Mouse (Mus musculus): ENCODE data around the gene Med6. TPM values are rescaled to one million over a fixed set of nuclear protein-coding genes. Genes with fewer than 3 reads are reported as not detected.

Gene Med6
- polyA plus RNA-seq, 2 experiments, result 27.2 to 38.7 TPM

- no peak overlapping the region for H3K27ac ChIP-seq
- TF ChIP-seq CTCF (IDR thresholded peaks at IDR 0.05; ENCODE audit: low read depth), result no peak
- WGBS (ENCODE audit: insufficient replicate concordance), result 73% methylated on average over 3 of the region's 3 CpGs
Observed at GRCm38 (mm10) chr12:81564173-81564572, 30.6 kb downstream of the Med6 start.

GRCm38 (mm10) chr12:81549286-81549685 lies 45.5 kb downstream of the Med6 start:
- H3K4me1 ChIP-seq (replicated peaks; ENCODE audit: control insufficient read depth in 2 of 2, insufficient read depth in 2 of 2, low read length in 1 of 2), result no peaks in the 10 kb centered on the region
- H3K4me3 ChIP-seq (ENCODE audit: insufficient read depth in 1 of 2, low read depth in 2 of 2, low read length in 2 of 2), result no peak overlapping the region
- 65% methylated on average over 3 of the region's 3 CpGs for WGBS (ENCODE audit: insufficient replicate concordance)
- H3K4me2 ChIP-seq (ENCODE audit: low read depth), result no peak overlapping the region
- DNase-seq (ENCODE audit: low read depth in 3 of 3, low spot score in 3 of 3) (no peak), ATAC-seq (ENCODE audit: insufficient read depth) (no peak)
- H3K9me3 ChIP-seq (ENCODE audit: control insufficient read depth, low read length), result no peaks in the 10 kb centered on the region
- no peaks in the 10 kb centered on the region for H3K36me3 ChIP-seq (replicated peaks; ENCODE audit: control insufficient read depth, insufficient read depth, low read depth)
- TF ChIP-seq CTCF (IDR thresholded peaks at IDR 0.05; ENCODE audit: low read depth) (no peak), EP300 (IDR thresholded peaks at IDR 0.05; ENCODE audit: low read depth) (no peak)
- H3K9ac ChIP-seq (replicated peaks), result no peak overlapping the region
- H3K27ac ChIP-seq, result no peak overlapping the region
- H3K27me3 ChIP-seq (ENCODE audit: control insufficient read depth, insufficient read depth, low read length), result no peaks in the 10 kb centered on the region

More at GRCm38 (mm10) chr12:81564173-81564572, 30.6 kb downstream of the Med6 start:
- no peak for ATAC-seq (ENCODE audit: insufficient read depth)
- no peak for DNase-seq (ENCODE audit: low read depth in 3 of 3, low spot score in 3 of 3)
- H3K9ac ChIP-seq (replicated peaks), result no peak overlapping the region
- no peaks in the 10 kb centered on the region for H3K9me3 ChIP-seq (ENCODE audit: control insufficient read depth, low read length)
- H3K27me3 ChIP-seq (ENCODE audit: control insufficient read depth, insufficient read depth, low read length), result no peaks in the 10 kb centered on the region
- H3K36me3 ChIP-seq (replicated peaks; ENCODE audit: control insufficient read depth, insufficient read depth, low read depth), result no peaks in the 10 kb centered on the region
- peaks cover 3 to 6% of the 10 kb centered on the region in 2 experiments for H3K4me1 ChIP-seq (replicated peaks; ENCODE audit: control insufficient read depth in 2 of 2, insufficient read depth in 2 of 2, low read length in 1 of 2)
- H3K4me2 ChIP-seq (ENCODE audit: low read depth), result no peak overlapping the region
- no peak overlapping the region for H3K4me3 ChIP-seq (ENCODE audit: insufficient read depth in 1 of 2, low read depth in 2 of 2, low read length in 2 of 2)

GRCm38 (mm10) chr12:81547163-81547562 lies 47.6 kb downstream of the Med6 start:
- Histone ChIP-seq H3K9ac (replicated peaks) (no peak overlapping the region), H3K36me3 (replicated peaks; ENCODE audit: control insufficient read depth, insufficient read depth, low read depth) (no peaks in the 10 kb centered on the region), H3K4me3 (ENCODE audit: insufficient read depth in 1 of 2, low read depth in 2 of 2, low read length in 2 of 2) (no peak overlapping the region), H3K4me2 (ENCODE audit: low read depth) (no peak overlapping the region), H3K4me1 (replicated peaks; ENCODE audit: control insufficient read depth in 2 of 2, insufficient read depth in 2 of 2, low read length in 1 of 2) (no peaks in the 10 kb centered on the region), H3K9me3 (ENCODE audit: control insufficient read depth, low read length) (no peaks in the 10 kb centered on the region), H3K27me3 (ENCODE audit: control insufficient read depth, insufficient read depth, low read length) (no peaks in the 10 kb centered on the region), H3K27ac (no peak overlapping the region)
- TF ChIP-seq CTCF (IDR thresholded peaks at IDR 0.05; ENCODE audit: low read depth) (no peak), EP300 (IDR thresholded peaks at IDR 0.05; ENCODE audit: low read depth) (no peak)
- WGBS (ENCODE audit: insufficient replicate concordance), result 28% methylated on average over 4 of the region's 4 CpGs
- DNase-seq (ENCODE audit: low read depth in 3 of 3, low spot score in 3 of 3) (no peak), ATAC-seq (ENCODE audit: insufficient read depth) (no peak)

- peak overlapping the region; percentile 86 for H3K9ac ChIP-seq (replicated peaks)
- H3K27me3 ChIP-seq (ENCODE audit: control insufficient read depth, insufficient read depth, low read length), result no peaks in the 10 kb centered on the region
- WGBS (ENCODE audit: insufficient replicate concordance), result 34% methylated on average over 4 of the region's 4 CpGs
- H3K4me2 ChIP-seq (ENCODE audit: low read depth), result peak overlapping the region; percentile 73
- H3K27ac ChIP-seq, result no peak overlapping the region; the same call in 1 of the 2 replicates
- TF ChIP-seq CTCF (IDR thresholded peaks at IDR 0.05; ENCODE audit: low read depth), result no peak
- peak; percentile 16 for ATAC-seq (ENCODE audit: insufficient read depth)
- H3K36me3 ChIP-seq (replicated peaks; ENCODE audit: control insufficient read depth, insufficient read depth, low read depth), result no peaks in the 10 kb centered on the region
- H3K4me3 ChIP-seq (ENCODE audit: insufficient read depth in 1 of 2, low read depth in 2 of 2, low read length in 2 of 2), result peak overlapping the region; percentile 84 to 92
- no peak for DNase-seq (ENCODE audit: low read depth in 3 of 3, low spot score in 3 of 3)
- peaks cover 3 to 5% of the 10 kb centered on the region in 2 experiments; a peak in 2 of 4 replicates for H3K4me1 ChIP-seq (replicated peaks; ENCODE audit: control insufficient read depth in 2 of 2, insufficient read depth in 2 of 2, low read length in 1 of 2)
- H3K9me3 ChIP-seq (ENCODE audit: control insufficient read depth, low read length), result no peaks in the 10 kb centered on the region
Observed at GRCm38 (mm10) chr12:81533029-81533419, 61.8 kb downstream of the Med6 start.

- H3K4me2 ChIP-seq (ENCODE audit: low read depth), result peak within 1 kb of the TSS; percentile 73
- no peaks in the 10 kb centered on the region for H3K9me3 ChIP-seq (ENCODE audit: control insufficient read depth, low read length)
- peaks cover 3 to 5% of the 10 kb centered on the region in 2 experiments; a peak in 2 of 4 replicates for H3K4me1 ChIP-seq (replicated peaks; ENCODE audit: control insufficient read depth in 2 of 2, insufficient read depth in 2 of 2, low read length in 1 of 2)
- ATAC-seq (ENCODE audit: insufficient read depth) (peak; percentile 87), DNase-seq (ENCODE audit: low read depth in 3 of 3, low spot score in 3 of 3) (peak; percentile 60 to 68 (median 65))
- H3K27ac ChIP-seq, result peak within 1 kb of the TSS; percentile 67
- no peak for TF ChIP-seq CTCF (IDR thresholded peaks at IDR 0.05; ENCODE audit: low read depth)
- TF ChIP-seq EP300 (IDR thresholded peaks at IDR 0.05; ENCODE audit: low read depth), result no peak
- H3K27me3 ChIP-seq (ENCODE audit: control insufficient read depth, insufficient read depth, low read length), result no peaks in the 10 kb centered on the region
- no peaks in the 10 kb centered on the region for H3K36me3 ChIP-seq (replicated peaks; ENCODE audit: control insufficient read depth, insufficient read depth, low read depth)
- H3K9ac ChIP-seq (replicated peaks), result peak within 1 kb of the TSS; percentile 86
- WGBS (ENCODE audit: insufficient replicate concordance), result under 1% methylated on average over 46 of the region's 46 CpGs
- H3K4me3 ChIP-seq (ENCODE audit: insufficient read depth in 1 of 2, low read depth in 2 of 2, low read length in 2 of 2), result peak within 1 kb of the TSS; percentile 84 to 92
Observed at GRCm38 (mm10) chr12:81532316-81533028, 62.3 kb downstream of the Med6 start, which contains the start of the genes Gm20498 and Synj2bp. TSS of gene Gm20498 (minus strand) at chr12:81532905. TSS of gene Synj2bp (minus strand) at chr12:81532911.

Data from liver, embryonic 14.5 days (tissue).